Mouse (Mus musculus) layer of hippocampus, adult 18-20 months (tissue): ENCODE measurements at regions not wholly inside any gene's neighbourhood (a gene's known extent, or its start where the extent isn't known, plus 50 kb on each side); places are given as distances from the start of the nearest gene placed in this dataset.
A peak's percentile ranks its signal among the peaks of the same experiment; 100 is the strongest.

Experiments
- DNase-seq, 2 experiments: peaks; one replicate each; pipeline ENCODE4 v3.0.0; 2022; ENCODE audit warnings: low spot score in 2 of 2

- no peak for DNase-seq
These were observed 60.7 kb downstream of the Ifng start for GRCm38 (mm10) chr10:118501571-118501970.

- DNase-seq, result peak in 1 of 2 experiments; percentile 19
These were observed 64.0 kb downstream of the Ifng start for GRCm38 (mm10) chr10:118504811-118505210.

- DNase-seq, result no peak
These were observed 65.3 kb downstream of the Ifng start for GRCm38 (mm10) chr10:118506154-118506553.

GRCm38 (mm10) chr10:118507630-118508029 is 66.8 kb downstream of the Ifng start:
- peak; percentile 8 to 45 for DNase-seq

- no peak for DNase-seq
These were observed 76.0 kb downstream of the Ifng start for GRCm38 (mm10) chr10:118516839-118517238.

GRCm38 (mm10) chr10:118517995-118518394 is 77.1 kb downstream of the Ifng start:
- no peak for DNase-seq

GRCm38 (mm10) chr10:118545966-118546365 is 105.1 kb downstream of the Ifng start:
- DNase-seq, result peak in 1 of 2 experiments; percentile 45

- no peak for DNase-seq
These were observed 109.4 kb downstream of the Ifng start for GRCm38 (mm10) chr10:118550201-118550600.

GRCm38 (mm10) chr10:118558848-118559247 is 118.0 kb downstream of the Ifng start:
- DNase-seq, result no peak

- DNase-seq, result no peak
These were observed 123.2 kb downstream of the Ifng start for GRCm38 (mm10) chr10:118564041-118564440.

- DNase-seq, result peak in 1 of 2 experiments; percentile 33
These were observed 123.9 kb downstream of the Ifng start for GRCm38 (mm10) chr10:118564528-118565268.

- no peak for DNase-seq
These were observed 127.8 kb downstream of the Ifng start for GRCm38 (mm10) chr10:118568617-118569016.

- DNase-seq, result no peak
These were observed 128.6 kb downstream of the Ifng start for GRCm38 (mm10) chr10:118569424-118569823.

- DNase-seq, result no peak
These were observed 132.4 kb downstream of the Ifng start for GRCm38 (mm10) chr10:118573247-118573646.

- no peak for DNase-seq
These were observed 134.7 kb downstream of the Ifng start for GRCm38 (mm10) chr10:118575570-118575969.

GRCm38 (mm10) chr10:118581376-118581775 is 140.5 kb downstream of the Ifng start:
- DNase-seq, result no peak

- DNase-seq, result no peak
These were observed 145.0 kb downstream of the Ifng start for GRCm38 (mm10) chr10:118585821-118586220.

- no peak for DNase-seq
These were observed 147.4 kb downstream of the Ifng start for GRCm38 (mm10) chr10:118588198-118588597.

- peak; percentile 68 to 94 for DNase-seq
These were observed 152.0 kb downstream of the Ifng start for GRCm38 (mm10) chr10:118592648-118593368.

GRCm38 (mm10) chr10:118596206-118596605 is 155.4 kb downstream of the Ifng start:
- no peak for DNase-seq

GRCm38 (mm10) chr10:118598497-118598896 is 157.7 kb downstream of the Ifng start:
- no peak for DNase-seq

- DNase-seq, result no peak
These were observed 158.4 kb downstream of the Ifng start for GRCm38 (mm10) chr10:118599197-118599596.

GRCm38 (mm10) chr10:118599610-118600009 is 158.8 kb downstream of the Ifng start:
- DNase-seq, result no peak
